Mouse (Mus musculus): ENCODE measurements around the gene Adam10.

Adam10 gene

DNA sequence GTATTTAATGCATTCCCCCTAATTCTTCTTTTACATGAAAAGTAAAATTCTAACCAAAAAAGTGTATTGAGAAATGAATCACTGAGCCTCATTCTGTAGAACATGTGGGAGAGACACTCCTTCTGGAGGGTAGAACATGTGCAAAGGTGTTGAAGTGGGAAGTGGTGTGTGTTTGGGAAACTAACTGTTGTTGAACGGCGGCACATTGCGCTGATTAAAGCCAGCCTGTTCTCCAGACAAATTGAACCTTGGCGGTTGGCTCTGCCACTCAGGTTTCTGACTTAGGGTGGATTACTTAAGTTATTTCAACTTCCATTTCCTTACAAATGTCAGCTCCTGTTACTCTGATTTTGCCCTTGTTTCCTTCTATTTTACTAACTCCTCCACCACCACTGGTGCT, 5.1 kb upstream of the Adam10 start:
- DNase-seq (ENCODE audit: low read depth) = no peak

DNA sequence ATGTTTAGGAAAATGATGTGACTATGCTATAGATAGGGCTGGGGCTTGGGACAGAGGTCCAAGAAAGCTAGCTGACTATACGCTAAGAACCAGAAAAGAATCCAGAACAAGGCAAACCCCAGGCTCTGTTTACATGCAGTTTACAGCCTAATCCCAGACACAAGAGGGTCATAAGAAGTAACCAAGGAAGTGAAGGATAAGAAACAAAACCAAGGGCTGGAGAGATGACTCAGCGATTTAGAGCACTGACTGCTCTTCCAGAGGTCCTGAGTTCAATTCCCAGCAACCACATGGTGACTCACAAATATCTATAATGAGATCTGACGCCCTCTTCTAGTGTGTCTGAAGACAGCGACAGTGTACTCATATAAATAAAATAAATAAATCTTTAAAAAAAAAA, 3.7 kb upstream of the Adam10 start:
- DNase-seq (ENCODE audit: low read depth) = peak; percentile 54

DNA sequence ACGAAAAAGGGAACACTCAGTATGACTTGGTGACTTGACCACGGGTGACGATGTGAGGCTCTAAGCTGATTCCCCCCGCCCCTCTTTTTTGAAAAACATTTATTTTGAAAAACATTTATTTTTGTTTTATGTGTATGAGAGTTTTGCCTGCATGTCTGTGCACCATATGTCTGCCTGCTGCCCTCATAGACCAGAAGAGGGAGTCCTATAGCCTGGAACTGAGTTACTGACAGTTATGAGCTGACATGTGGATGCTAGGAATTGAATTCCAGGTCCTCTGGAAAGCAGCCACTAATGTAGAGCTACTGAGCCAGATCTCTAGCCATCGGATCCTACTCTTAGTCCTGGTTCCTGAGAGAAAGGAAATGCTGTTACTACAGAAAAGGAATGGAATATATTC, 2.8 kb upstream of the Adam10 start:
- peak; percentile 49 for DNase-seq (ENCODE audit: low read depth)

DNA sequence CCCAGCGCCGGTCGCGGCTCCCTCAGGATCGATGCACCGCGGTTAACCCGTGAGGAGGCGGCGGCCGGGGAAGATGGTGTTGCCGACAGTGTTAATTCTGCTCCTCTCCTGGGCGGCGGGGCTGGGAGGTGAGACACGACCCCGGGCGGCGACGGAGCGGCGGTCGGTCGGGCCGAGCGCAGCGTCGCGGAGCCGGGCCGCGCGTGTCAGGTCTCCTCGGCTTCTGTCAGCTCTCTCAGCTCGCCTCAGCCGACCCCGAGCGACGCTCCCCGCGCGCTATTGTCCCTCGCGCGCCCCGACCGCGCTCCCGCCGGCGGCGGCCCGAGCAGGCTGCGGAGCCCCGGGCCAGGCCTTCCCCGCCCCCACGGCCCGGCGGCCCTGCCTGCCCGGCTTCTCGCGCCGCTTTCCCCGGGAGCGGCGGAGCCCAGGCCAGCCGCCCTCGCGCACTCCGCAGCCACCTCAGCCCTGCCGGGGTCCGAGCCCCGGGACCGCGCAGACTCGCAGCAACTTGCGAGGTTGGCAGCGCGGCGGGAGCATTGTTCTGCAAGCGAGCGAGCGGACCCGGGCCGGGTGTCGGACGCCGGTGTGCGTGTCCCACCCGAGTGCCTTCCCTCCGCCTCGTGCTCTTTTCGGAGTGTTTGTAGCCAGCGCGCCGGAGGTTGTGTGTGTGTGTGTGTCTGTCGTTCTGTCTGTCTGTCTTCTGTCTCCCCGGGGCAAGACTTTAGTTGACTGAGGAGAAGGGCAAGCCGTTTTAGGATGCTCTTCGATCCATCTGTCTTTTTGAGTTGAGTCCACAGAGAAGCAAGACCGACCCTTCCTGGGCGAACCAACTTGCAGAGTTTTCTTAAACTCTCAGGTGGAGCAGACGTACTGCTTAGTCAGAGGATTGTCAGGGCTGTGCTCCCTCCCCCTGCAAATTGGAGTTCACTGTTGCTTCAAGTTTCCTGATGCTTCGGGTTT, 615 bp downstream of the Adam10 start:
- DNase-seq (ENCODE audit: low read depth) = peak; percentile 67

DNA sequence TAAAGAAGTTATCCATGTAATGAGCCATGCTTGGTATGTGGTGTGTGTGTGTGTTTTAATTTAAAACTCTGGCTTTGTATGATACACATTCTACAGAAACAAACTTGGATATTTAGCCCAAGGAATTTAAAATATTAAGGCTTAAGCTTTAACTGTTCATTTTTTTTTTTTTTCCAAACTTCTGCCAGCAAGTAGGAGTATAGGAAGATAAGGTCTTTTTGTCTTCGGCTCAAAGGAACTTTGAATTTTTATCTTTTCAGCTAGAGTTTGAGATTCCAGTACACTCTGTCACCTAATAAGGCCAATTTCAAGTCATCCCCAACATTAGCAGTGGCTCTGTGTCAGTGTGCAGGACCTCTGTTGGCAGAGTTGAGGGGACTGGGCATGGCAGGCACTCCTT, 3.4 kb downstream of the Adam10 start:
- no peak for DNase-seq (ENCODE audit: low read depth)

DNA sequence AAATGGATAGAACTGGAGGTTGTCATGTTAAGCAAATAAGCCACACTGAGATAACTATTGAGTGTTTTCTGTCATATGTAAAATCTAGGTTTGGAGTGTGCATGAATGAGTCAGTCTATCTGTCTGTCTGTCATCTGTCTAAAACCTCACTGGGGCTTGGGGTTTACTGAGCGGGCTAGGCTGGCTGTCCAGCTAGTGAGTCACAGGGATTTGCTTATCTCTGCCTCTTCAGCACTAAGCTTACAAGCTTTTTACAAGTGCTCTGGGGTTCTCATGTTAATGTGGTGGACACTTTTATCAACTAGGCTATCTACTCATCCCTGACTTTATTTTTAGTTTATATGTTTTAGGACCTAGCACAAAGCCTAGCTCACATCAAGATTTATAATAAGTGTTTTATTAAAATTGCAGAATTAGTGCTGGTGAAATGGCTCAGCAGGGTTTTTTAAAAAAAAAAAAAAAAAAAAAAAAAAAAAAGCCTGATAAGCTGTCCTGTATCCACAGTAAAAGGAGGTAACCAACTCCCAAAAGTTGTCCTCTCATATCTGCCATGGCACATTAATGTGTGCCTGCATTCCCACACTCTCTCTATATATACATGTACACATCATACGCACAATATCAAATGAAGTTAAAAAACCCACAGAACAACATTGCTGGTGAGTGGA, 9.6 kb downstream of the Adam10 start:
- peak; percentile 93 for DNase-seq (ENCODE audit: low read depth)

DNA sequence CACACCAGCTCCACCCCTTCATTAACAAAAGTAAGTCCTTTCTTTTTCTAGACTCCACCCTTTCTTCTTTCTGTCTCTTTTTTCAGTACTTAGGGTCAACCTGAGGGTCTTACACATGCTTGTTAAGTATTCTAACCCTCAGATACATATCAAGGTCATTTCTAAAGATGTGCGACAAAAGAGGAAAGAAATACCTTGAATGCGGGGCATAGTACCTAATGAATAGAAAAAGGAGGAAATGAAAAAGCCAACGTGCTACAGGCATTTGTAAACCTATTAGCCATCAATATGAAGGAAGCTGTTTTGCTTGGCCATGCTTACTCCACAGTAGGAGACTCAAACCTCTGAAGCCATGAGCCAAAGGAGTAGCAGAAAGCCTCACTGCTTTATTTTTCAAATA, 11.1 kb downstream of the Adam10 start:
- no peak for DNase-seq (ENCODE audit: low read depth)

DNA sequence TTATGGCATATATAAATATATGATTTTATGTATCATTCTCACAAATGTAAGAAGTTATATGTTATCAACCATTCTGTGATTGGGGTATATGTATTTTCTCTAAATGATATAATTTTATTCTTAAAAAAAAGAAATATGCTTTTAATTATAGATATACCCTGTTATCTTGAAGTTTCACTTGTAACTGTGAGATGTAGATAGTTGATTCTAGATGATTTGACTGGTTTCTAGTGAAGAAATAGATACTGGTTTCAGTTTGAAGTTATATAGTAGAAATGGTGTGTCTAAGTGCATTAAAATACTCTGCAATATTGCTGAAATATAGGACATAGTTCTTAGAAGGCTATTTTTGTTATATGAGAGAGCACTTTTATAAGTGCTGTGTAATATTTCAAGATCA, 11.8 kb downstream of the Adam10 start:
- no peak for DNase-seq (ENCODE audit: low read depth)

DNA sequence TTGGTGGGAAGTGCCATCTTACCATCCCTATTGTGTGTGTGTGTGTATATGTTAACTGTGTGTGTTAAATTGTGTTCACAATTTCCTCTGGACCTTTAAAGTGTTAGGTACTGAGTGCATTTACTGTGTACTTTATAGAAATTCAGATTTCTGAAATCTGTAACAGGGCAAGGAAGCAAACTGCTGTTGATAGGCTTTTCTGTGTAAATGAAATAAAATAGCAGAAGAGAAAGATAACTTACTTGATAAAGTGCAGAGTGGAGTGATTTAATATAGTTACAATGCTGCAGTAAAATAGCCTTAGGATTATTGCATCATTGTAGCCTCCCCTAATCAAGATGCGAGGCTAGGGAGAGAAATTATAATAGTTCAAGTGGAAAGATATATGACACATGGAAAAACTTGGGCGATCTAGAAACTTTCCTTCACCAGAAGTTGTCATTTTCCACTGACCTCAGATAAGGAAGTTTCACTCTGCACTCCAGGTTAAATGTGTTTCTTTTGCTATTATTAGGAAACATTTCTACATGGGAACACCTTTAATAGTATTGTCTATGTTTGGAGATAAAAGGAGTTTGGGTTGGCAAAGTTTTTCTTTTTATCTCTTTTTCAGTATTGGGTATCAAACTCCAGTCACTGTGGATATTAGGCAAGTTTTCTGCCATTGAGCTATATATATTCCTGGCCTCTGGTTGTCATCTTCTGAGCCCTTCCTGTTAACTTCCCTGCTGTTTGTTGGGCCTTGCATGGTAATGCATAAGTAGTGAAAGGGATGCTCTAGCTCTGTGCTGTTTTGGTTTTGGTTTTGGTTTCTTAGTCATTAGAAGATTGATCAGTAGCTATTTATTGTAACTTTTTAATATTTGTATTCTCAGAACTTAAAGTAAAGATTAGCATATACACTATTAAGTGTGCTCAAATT, 13.2 kb downstream of the Adam10 start:
- peak; percentile 77 for DNase-seq (ENCODE audit: low read depth)

DNA sequence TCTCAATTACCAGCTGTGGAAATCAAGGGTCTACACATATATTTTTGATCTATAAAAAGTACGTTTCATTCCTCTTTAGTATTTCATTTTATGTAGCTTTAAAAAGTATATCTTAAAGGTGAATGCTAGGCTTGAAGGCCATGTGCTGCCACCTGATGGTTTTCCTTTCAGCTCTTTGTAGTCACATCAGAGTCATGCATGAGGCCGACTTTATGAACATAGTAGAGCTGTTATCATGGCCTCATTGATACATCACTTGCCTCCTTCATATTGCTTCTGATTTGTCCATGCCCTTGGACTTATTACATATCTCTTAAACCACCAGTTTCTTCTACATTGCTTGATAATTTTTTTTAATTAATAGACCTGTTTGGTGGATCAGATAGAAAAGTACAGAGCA, 16.9 kb downstream of the Adam10 start:
- no peak for DNase-seq (ENCODE audit: low read depth)

DNA sequence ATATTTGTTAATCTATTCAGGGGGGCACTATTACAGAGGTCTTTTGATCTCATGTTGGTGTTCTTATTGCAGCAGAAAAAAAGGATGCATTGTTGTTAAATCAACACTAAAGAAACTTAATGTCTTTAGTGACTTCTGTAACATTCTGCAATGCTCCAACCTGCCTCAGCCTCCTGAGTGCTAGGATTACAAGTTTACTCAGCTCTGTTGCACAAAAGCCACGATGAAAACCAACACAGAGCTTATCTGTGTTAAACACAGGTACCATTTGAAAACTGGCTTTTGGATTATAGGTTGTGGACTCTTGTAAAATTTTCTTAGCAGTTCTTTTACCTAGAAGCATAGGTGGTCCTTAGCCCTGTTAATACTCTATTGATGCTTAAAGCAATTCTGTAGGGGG, 19.3 kb downstream of the Adam10 start:
- no peak for DNase-seq (ENCODE audit: low read depth)

DNA sequence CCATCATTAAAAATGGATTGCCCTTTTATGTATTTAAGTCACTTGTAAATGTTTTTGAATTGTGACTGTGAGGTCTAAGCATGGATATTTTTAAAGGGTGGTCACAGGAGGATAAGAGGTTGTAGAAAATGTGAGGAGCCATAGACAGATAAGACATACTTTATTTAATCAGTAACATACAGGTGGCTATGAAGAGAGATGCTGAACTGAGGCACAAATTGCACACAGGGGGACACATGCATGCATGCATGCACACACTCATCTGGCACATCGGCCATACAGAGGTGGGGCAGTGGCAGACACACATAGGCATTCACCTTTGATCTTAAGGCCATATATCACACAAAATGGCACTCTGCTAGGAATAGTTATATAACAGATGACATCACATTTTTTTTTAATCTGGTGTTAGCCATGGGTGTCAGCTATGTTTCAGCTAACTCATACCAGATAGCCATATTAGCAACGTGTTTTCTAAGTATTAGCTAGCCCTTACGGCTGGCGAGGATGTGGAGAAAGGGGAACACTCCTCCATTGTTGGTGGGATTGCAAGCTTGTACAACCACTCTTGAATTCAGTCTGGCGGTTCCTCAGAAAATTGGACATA, 24.9 kb downstream of the Adam10 start:
- DNase-seq (ENCODE audit: low read depth) = no peak

DNA sequence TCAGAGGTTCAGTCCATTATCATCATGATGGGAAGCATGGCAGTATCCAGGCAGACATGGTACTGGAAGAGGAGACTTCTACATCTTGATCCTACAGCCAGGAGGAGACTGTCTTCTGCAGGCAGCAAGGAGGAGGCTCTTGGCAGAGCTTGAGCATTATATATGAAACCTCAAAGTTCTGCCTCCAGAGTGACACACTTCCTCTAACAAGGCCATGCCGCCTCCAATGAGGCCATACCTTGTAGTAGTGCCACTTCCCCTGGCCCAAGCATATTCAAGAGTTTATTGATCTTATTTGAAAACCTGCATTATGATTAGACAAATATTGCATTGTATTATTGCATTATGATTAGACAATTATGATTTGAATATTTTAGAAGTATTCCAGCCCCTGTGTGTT, 27.6 kb downstream of the Adam10 start:
- DNase-seq (ENCODE audit: low read depth) = peak; percentile 48

DNA sequence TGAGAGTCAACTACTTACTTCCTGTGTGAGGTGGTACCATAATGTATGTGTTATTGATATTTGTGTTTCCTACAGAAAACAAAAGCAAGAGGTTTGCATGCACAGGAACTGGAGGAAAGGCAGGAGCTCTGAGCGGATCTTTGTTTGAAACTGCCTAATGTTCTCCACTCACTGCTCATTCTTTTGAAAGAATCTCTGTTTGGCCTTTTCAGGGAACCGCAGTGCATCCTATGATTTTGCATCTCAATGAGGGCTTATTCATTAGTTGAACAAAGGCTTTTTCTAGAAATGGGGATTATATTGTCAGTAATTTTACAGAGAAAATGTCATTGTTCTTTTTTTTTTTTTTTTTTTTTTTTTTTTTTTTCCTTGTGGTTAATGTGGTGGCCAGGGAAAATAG, 50.7 kb downstream of the Adam10 start:
- peak; percentile 11 for DNase-seq (ENCODE audit: low read depth)

DNA sequence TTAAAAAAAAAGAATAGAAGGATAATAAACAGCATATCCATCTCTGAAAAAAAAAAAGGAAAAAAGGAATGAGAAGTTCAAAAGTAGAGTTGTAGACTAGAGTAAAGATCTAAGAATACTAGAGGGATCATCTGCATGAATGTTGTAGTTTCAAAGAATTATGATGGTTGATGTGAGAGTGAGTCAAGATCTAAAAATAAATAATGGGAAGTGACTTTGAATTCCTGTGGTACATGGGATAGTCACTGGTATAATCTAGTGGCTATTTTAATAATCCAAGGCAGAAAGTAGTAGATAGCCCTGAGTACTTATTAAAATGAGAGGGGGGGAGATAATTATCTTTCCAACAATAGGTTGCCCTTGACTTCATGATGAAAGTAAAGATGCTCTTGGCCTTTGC, 52.3 kb downstream of the Adam10 start:
- peak; percentile 72 for DNase-seq (ENCODE audit: low read depth)

DNA sequence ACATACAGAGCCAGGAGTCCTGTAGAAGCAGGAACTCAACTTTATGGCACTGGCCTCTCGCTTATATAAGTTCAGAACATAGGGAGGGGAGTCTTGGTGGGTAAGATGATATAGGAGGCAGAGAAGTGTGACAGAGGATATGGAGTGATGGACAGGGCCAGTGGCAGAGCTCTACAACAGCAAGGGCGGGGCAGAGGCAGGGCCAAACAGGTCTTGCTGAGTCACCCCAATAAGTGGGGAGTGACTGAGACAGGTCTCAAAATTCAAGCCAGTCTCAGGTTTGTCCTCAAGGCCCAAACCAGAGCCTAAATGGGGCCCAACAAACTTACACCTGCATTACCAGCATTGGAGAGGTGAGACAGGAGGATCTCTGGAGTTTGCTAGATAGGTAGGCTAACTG, 54.4 kb downstream of the Adam10 start:
- DNase-seq (ENCODE audit: low read depth) = peak; percentile 72

DNA sequence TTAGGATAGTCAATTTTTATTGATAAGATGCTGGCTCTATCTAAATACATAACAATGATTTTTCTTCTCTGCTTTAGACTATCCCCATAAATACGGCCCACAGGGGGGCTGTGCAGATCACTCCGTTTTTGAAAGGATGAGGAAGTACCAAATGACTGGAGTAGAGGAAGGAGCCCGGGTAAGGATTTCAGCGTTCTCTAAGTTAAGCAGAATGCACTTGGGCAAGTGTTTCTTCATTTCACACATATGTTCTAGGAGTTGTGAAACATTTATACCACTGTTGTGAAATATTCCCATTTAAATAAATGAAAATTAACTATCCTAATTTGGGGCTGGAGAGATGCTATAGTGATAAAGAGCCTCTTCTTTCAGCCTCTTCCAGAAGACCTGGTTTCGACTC, 61.2 kb downstream of the Adam10 start:
- peak; percentile 57 for DNase-seq (ENCODE audit: low read depth)

DNA sequence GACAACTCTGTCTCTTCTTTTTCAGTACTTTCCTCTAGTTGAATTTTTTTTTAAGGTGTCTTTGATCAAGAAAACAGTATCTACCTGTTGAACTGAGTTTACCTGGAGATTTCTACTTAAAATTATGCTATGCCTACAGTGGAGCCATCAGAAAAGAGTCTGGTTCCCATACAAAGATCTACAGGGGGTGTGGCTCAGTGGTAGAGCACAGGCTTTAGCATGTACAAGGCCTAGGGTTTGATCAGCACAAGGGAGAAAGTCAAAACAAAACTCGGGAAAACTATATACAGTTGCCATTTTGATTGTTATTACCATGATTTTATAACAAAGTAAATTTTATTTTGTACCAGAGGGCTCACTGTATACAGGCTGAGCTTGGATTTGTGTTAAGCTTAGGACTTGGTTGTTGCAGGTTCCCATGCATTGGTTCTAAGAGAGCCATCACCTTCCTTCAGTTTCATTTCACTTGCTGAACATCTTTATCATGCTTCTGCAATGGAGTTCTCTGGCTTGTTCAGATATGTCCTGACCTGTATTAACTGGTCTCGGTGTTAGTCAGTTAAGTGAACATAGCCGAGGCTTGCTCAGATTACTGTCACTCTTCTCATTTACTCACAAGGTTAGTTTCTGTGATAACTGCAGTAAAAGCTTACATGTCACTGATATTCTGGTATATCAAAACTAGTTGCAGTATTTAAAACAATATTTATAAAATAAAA, 72.9 kb downstream of the Adam10 start:
- no peak for DNase-seq (ENCODE audit: low read depth)

DNA sequence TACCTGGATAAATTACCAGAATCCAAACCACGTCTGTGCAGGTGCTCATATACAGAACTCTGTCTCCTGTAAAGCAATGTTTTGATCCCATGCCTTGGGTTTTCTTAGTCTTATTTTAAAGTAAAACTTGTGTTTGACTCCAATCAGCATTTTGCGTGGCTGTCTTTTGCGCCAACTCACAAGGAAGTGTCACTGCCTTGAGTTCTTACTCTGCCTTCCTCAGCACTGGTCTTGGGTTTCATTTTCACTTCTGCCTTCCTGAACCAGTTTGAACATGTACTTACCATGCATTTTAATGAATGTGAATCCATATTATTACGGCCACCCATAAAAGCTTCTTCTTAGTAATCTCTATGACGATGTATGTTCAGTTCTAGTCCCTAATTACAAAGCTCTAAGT, 82.2 kb downstream of the Adam10 start:
- peak; percentile 50 for DNase-seq (ENCODE audit: low read depth)

DNA sequence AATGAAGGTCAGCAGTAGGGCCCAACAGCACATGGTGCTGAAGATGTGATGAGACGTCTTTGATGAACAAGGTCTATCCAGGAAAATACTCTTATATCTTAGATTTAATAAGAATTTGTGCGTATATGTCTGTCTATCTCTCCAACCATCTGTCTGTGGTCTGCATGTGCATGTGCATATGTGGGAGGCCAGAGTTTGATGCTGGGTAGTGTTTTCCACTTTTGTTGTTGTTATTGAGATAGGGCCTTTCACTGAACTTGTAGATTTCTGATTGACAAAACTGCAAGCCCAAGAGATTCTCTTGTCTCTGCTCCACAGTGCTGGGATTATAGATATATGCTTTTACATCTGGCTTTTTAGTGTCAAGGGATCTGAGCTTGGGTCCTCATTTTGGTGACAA, 96.7 kb downstream of the Adam10 start:
- no peak for DNase-seq (ENCODE audit: low read depth)

DNA sequence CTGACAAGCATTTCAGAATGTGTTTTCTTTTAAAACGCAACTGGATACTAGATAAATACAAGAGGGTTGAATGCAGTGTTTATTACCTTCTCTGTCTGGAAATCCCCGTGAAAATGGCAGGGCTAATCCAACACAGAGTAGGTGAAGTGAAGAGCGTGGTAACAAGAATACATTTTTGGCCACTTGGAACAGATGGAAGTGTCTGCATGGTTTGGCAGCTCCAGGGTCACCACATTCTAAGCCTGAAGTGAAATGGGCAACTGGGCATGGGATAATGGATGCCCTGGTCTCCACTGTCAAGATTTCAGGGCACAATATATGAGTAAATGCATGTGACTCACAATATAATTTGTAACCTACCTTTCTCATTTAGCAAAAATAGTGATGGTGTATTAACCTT, 103.4 kb downstream of the Adam10 start:
- no peak for DNase-seq (ENCODE audit: low read depth)
